Mouse (Mus musculus) embryonic facial prominence, embryonic 13.5 days (tissue): ENCODE measurements around the gene Ppp2r5e. TPM values are rescaled to one million over a fixed set of nuclear protein-coding genes. Genes with fewer than 3 reads are reported as not detected.
"Not testable (repeated sequence)": the region's sequence is repeated elsewhere in the genome, so short reads cannot be mapped to it uniquely, and the experiment has no call there.

Experiments
- ATAC-seq: fragments of 200-750 bp; cut with Nextera tagmentation; 2 replicates; pipeline ENCODE4 v1.8.0; 2017; ENCODE audit warnings: low read depth; ENCODE audit not compliant: insufficient number of reproducible peaks, insufficient read depth, low FRiP score, low TSS enrichment
- H3K27ac ChIP-seq: fragments of 300-500 bp; sonication (generic); 2 replicates; pipeline ENCODE4 v1.5.1; 2015; ENCODE audit warnings: moderate library complexity, mild to moderate bottlenecking, inconsistent platforms
- H3K27me3 ChIP-seq: fragments of 300-500 bp; sonication (generic); 2 replicates; pipeline ENCODE4 v1.6.1; 2015; ENCODE audit warnings: mild to moderate bottlenecking, inconsistent platforms
- H3K36me3 ChIP-seq: fragments of 300-500 bp; sonication (generic); 2 replicates; pipeline ENCODE4 v1.6.1; 2015; ENCODE audit warnings: mild to moderate bottlenecking, inconsistent platforms
- H3K4me1 ChIP-seq: fragments of 300-500 bp; sonication (generic); 2 replicates; pipeline ENCODE4 v1.6.1; 2015; ENCODE audit warnings: inconsistent platforms
- H3K4me2 ChIP-seq: fragments of 300-500 bp; sonication (generic); 2 replicates; pipeline ENCODE4 v1.6.1; 2015; ENCODE audit warnings: moderate library complexity, mild to moderate bottlenecking, inconsistent platforms
- H3K4me3 ChIP-seq: fragments of 300-500 bp; sonication (generic); 2 replicates; pipeline ENCODE4 v1.5.1; 2015; ENCODE audit warnings: mild to moderate bottlenecking, inconsistent platforms
- H3K9ac ChIP-seq: fragments of 300-500 bp; sonication (generic); 2 replicates; pipeline ENCODE4 v1.6.1; 2015; ENCODE audit warnings: mild to moderate bottlenecking, inconsistent platforms
- H3K9me3 ChIP-seq: fragments of 300-500 bp; sonication (generic); 2 replicates; pipeline ENCODE4 v1.6.1; 2016; ENCODE audit warnings: inconsistent platforms
- WGBS: fragments of 180-500 bp; shearing (Covaris S2); methylation state at CpG from one replicate; pipeline ENCODE4 v1.1.7; 2015; ENCODE audit warnings: mixed read lengths; 5-methylcytosine and 5-hydroxymethylcytosine counted together
- polyA plus RNA-seq: library from polyadenylated mRNA; unstranded; fragments of >200 nt; fragmentation: Nextera tagmentation; extraction: Ambion mirVana; gene quantifications from 2 replicates; pipeline ENCODE4 v1.2.1, GENCODE M21; 2015

Gene Ppp2r5e
- polyA plus RNA-seq, 1 experiment from 2014 or later = 15.0 TPM

GRCm38 (mm10) chr12:75453441-75453840 is 142.6 kb downstream of the Ppp2r5e start:
- ATAC-seq = no peak
- H3K4me1 ChIP-seq = no peaks in the 10 kb centered on the region; the same call in 1 of the 2 replicates
- no peak overlapping the region for H3K9ac ChIP-seq
- H3K4me2 ChIP-seq = no peak overlapping the region
- H3K9me3 ChIP-seq = no peaks in the 10 kb centered on the region
- H3K4me3 ChIP-seq = no peak overlapping the region
- 93% methylated on average over 6 of the region's 6 CpGs for WGBS
- H3K36me3 ChIP-seq = peaks cover 65% of the 10 kb centered on the region
- no peak overlapping the region for H3K27ac ChIP-seq
- no peaks in the 10 kb centered on the region for H3K27me3 ChIP-seq

- H3K4me1 ChIP-seq = no peaks in the 10 kb centered on the region; the same call in 1 of the 2 replicates
- no peaks in the 10 kb centered on the region for H3K9me3 ChIP-seq
- H3K27me3 ChIP-seq = no peaks in the 10 kb centered on the region
- H3K27ac ChIP-seq = no peak overlapping the region
- 81% methylated on average over 4 of the region's 4 CpGs for WGBS
- H3K4me2 ChIP-seq = no peak overlapping the region
- ATAC-seq = no peak
- H3K36me3 ChIP-seq = peaks cover 62% of the 10 kb centered on the region
- no peak overlapping the region for H3K4me3 ChIP-seq
- no peak overlapping the region for H3K9ac ChIP-seq
Observed at GRCm38 (mm10) chr12:75453027-75453426, 143.0 kb downstream of the Ppp2r5e start.

- Histone ChIP-seq H3K36me3 (peaks cover 47% of the 10 kb centered on the region), H3K27me3 (no peaks in the 10 kb centered on the region), H3K4me1 (no peaks in the 10 kb centered on the region; the same call in 1 of the 2 replicates), H3K9ac (no peak overlapping the region), H3K4me2 (no peak overlapping the region), H3K27ac (no peak overlapping the region), H3K4me3 (no peak overlapping the region), H3K9me3 (no peaks in the 10 kb centered on the region)
- WGBS = 92% methylated on average over 8 of the region's 8 CpGs
- ATAC-seq = no peak
Observed at GRCm38 (mm10) chr12:75450592-75450991, 145.5 kb downstream of the Ppp2r5e start.

GRCm38 (mm10) chr12:75450011-75450410 is 146.0 kb downstream of the Ppp2r5e start:
- Histone ChIP-seq H3K36me3 (peaks cover 47% of the 10 kb centered on the region), H3K9ac (no peak overlapping the region), H3K4me1 (no peaks in the 10 kb centered on the region; the same call in 1 of the 2 replicates), H3K9me3 (no peaks in the 10 kb centered on the region), H3K27ac (no peak overlapping the region), H3K4me2 (no peak overlapping the region), H3K27me3 (no peaks in the 10 kb centered on the region), H3K4me3 (no peak overlapping the region)
- no peak for ATAC-seq
- WGBS = 82% methylated on average over 14 of the region's 14 CpGs

GRCm38 (mm10) chr12:75449475-75449966 is 146.5 kb downstream of the Ppp2r5e start:
- H3K4me3 ChIP-seq = no peak overlapping the region
- ATAC-seq = no peak
- H3K27me3 ChIP-seq = no peaks in the 10 kb centered on the region
- no peaks in the 10 kb centered on the region; the same call in 1 of the 2 replicates for H3K4me1 ChIP-seq
- H3K9ac ChIP-seq = no peak overlapping the region
- WGBS = 59% methylated on average over 6 of the region's 6 CpGs
- no peaks in the 10 kb centered on the region for H3K9me3 ChIP-seq
- no peak overlapping the region for H3K27ac ChIP-seq
- no peak overlapping the region for H3K4me2 ChIP-seq
- H3K36me3 ChIP-seq = peaks cover 47% of the 10 kb centered on the region

- H3K4me1 ChIP-seq = no peaks in the 10 kb centered on the region; the same call in 1 of the 2 replicates
- H3K27me3 ChIP-seq = no peaks in the 10 kb centered on the region
- peaks cover 46% of the 10 kb centered on the region for H3K36me3 ChIP-seq
- ATAC-seq = no peak
- no peaks in the 10 kb centered on the region for H3K9me3 ChIP-seq
- H3K4me3 ChIP-seq = no peak overlapping the region
- no peak overlapping the region for H3K27ac ChIP-seq
- 77% methylated on average over 5 of the region's 5 CpGs for WGBS
- no peak overlapping the region for H3K4me2 ChIP-seq
- no peak overlapping the region for H3K9ac ChIP-seq
Observed at GRCm38 (mm10) chr12:75448921-75449320, 147.1 kb downstream of the Ppp2r5e start.

- WGBS = 87% methylated on average over 7 of the region's 7 CpGs
- no peak for ATAC-seq
- no peak overlapping the region for H3K4me3 ChIP-seq
Observed at GRCm38 (mm10) chr12:75446245-75446644, 149.8 kb downstream of the Ppp2r5e start.

GRCm38 (mm10) chr12:75432400-75432799 is 163.6 kb downstream of the Ppp2r5e start:
- WGBS = 83% methylated on average over 6 of the region's 6 CpGs
- H3K4me2 ChIP-seq, H3K4me1 ChIP-seq, H3K9ac ChIP-seq, H3K27ac ChIP-seq, H3K9me3 ChIP-seq, H3K27me3 ChIP-seq, H3K36me3 ChIP-seq, H3K4me3 ChIP-seq, ATAC-seq: not testable (repeated sequence)

More at GRCm38 (mm10) chr12:75446245-75446644, 149.8 kb downstream of the Ppp2r5e start:
- Histone ChIP-seq H3K27me3 (no peaks in the 10 kb centered on the region), H3K36me3 (peaks cover 23% of the 10 kb centered on the region), H3K9me3 (no peaks in the 10 kb centered on the region), H3K9ac (no peak overlapping the region), H3K4me1 (no peaks in the 10 kb centered on the region; the same call in 1 of the 2 replicates), H3K4me2 (no peak overlapping the region), H3K27ac (no peak overlapping the region)

- H3K4me1 ChIP-seq = no peaks in the 10 kb centered on the region
- no peaks in the 10 kb centered on the region for H3K36me3 ChIP-seq
- H3K9ac ChIP-seq = no peak overlapping the region
- no peak overlapping the region for H3K4me2 ChIP-seq
- ATAC-seq = no peak
- no peaks in the 10 kb centered on the region for H3K27me3 ChIP-seq
- H3K4me3 ChIP-seq = no peak overlapping the region
- 70% methylated on average over 1 of the region's 1 CpGs for WGBS
- H3K27ac ChIP-seq = no peak overlapping the region
- no peaks in the 10 kb centered on the region for H3K9me3 ChIP-seq
Observed at GRCm38 (mm10) chr12:75429685-75430396, 166.2 kb downstream of the Ppp2r5e start.

GRCm38 (mm10) chr12:75428719-75429118 is 167.3 kb downstream of the Ppp2r5e start:
- Histone ChIP-seq H3K27ac (no peak overlapping the region), H3K27me3 (no peaks in the 10 kb centered on the region), H3K9ac (no peak overlapping the region), H3K4me1 (0 out of 2 replicates have a peak, but pooled peaks cover 6% of the 10 kb centered on the region), H3K4me2 (no peak overlapping the region), H3K9me3 (no peaks in the 10 kb centered on the region), H3K4me3 (no peak overlapping the region), H3K36me3 (no peaks in the 10 kb centered on the region)
- WGBS = 57% methylated on average over 6 of the region's 6 CpGs
- ATAC-seq = no peak

GRCm38 (mm10) chr12:75425882-75426281 is 170.2 kb downstream of the Ppp2r5e start:
- Histone ChIP-seq H3K4me2 (no peak overlapping the region), H3K27me3 (no peaks in the 10 kb centered on the region), H3K36me3 (no peaks in the 10 kb centered on the region), H3K4me1 (0 out of 2 replicates have a peak, but pooled peaks cover 8% of the 10 kb centered on the region), H3K27ac (no peak overlapping the region), H3K9ac (no peak overlapping the region), H3K4me3 (no peak overlapping the region), H3K9me3 (no peaks in the 10 kb centered on the region)
- ATAC-seq = no peak
- WGBS = 83% methylated on average over 7 of the region's 7 CpGs

GRCm38 (mm10) chr12:75424817-75425216 is 171.2 kb downstream of the Ppp2r5e start:
- Histone ChIP-seq H3K27me3 (no peaks in the 10 kb centered on the region), H3K9me3 (no peaks in the 10 kb centered on the region), H3K4me3 (no peak overlapping the region), H3K27ac (no peak overlapping the region), H3K36me3 (no peaks in the 10 kb centered on the region), H3K4me2 (no peak overlapping the region), H3K9ac (no peak overlapping the region), H3K4me1 (0 out of 2 replicates have a peak, but pooled peaks cover 8% of the 10 kb centered on the region)
- ATAC-seq = no peak
- 80% methylated on average over 4 of the region's 4 CpGs for WGBS
